Mouse (Mus musculus) myocyte (in vitro differentiated cells): ENCODE results near the gene Stam2.

Experiments
- CEBPB ChIP-seq: IDR thresholded peaks from 2 replicates; pipeline ENCODE4 v1.6.1; 2011; ENCODE audit warnings: mild to moderate bottlenecking, moderate library complexity; ENCODE audit not compliant: poor library complexity, insufficient read depth, severe bottlenecking
- E2F4 ChIP-seq: IDR thresholded peaks from one replicate; pipeline ENCODE4 v1.6.1; 2011; ENCODE audit warnings: mild to moderate bottlenecking, control low read depth, moderate library complexity; ENCODE audit not compliant: insufficient read depth
- MAX ChIP-seq: IDR thresholded peaks from one replicate; pipeline ENCODE4 v1.6.1; 2011; ENCODE audit warnings: low read depth, mild to moderate bottlenecking, control low read depth
- MYOD1 ChIP-seq, 3 experiments: IDR thresholded peaks; one replicate each; pipeline ENCODE4 v1.6.1; 2011; ENCODE audit warnings: control low read depth in 2 of 3, low read depth in 2 of 3, mild to moderate bottlenecking in 2 of 3, moderate library complexity in 1 of 3; ENCODE audit not compliant: insufficient read length in 2 of 3, control insufficient read depth in 1 of 3
- MYOG ChIP-seq, 3 experiments: IDR thresholded peaks; one replicate each; pipeline ENCODE4 v1.6.1; 2011; ENCODE audit warnings: control low read depth in 2 of 3, low read depth in 2 of 3, mild to moderate bottlenecking in 2 of 3; ENCODE audit not compliant: insufficient read length in 2 of 3, control insufficient read depth in 1 of 3, insufficient read depth in 1 of 3
- POLR2A ChIP-seq: IDR thresholded peaks from one replicate; pipeline ENCODE4 v1.6.1; 2011; ENCODE audit warnings: low read depth, mild to moderate bottlenecking, control low read depth, moderate library complexity; ENCODE audit not compliant: insufficient read length
- POLR2AphosphoS2 ChIP-seq: IDR thresholded peaks from one replicate; pipeline ENCODE4 v1.6.1; 2011; ENCODE audit warnings: low read depth, control low read depth; ENCODE audit not compliant: insufficient read length
- REST ChIP-seq: IDR thresholded peaks from one replicate; pipeline ENCODE4 v1.6.1; 2011; ENCODE audit warnings: mild to moderate bottlenecking, control low read depth, moderate library complexity; ENCODE audit not compliant: insufficient read depth, insufficient read length
- TCF12 ChIP-seq: IDR thresholded peaks from one replicate; pipeline ENCODE4 v1.6.1; 2011; ENCODE audit warnings: mild to moderate bottlenecking, control low read depth; ENCODE audit not compliant: poor library complexity, insufficient read depth, severe bottlenecking
- TCF3 ChIP-seq: IDR thresholded peaks from one replicate; pipeline ENCODE4 v1.6.1; 2011; ENCODE audit warnings: low read depth, control low read depth; ENCODE audit not compliant: insufficient read length
- USF1 ChIP-seq: IDR thresholded peaks from one replicate; pipeline ENCODE4 v1.6.1; 2011; ENCODE audit warnings: low read depth, mild to moderate bottlenecking, control low read depth, moderate library complexity

- TF ChIP-seq POLR2A: no peak
- TF ChIP-seq E2F4: no peak
- no peak for TF ChIP-seq USF1
- TF ChIP-seq POLR2AphosphoS2: no peak
- no peak for TF ChIP-seq MAX
- TF ChIP-seq TCF12: no peak
- TF ChIP-seq REST: no peak
- no peak for TF ChIP-seq MYOG (IDR thresholded peaks at IDR 0.05; ENCODE audit: control insufficient read depth in 1 of 3, insufficient read depth in 1 of 3, insufficient read length in 2 of 3, low read depth in 2 of 3)
- no peak for TF ChIP-seq TCF3
- TF ChIP-seq MYOD1 (IDR thresholded peaks at IDR 0.05; ENCODE audit: control insufficient read depth in 1 of 3, insufficient read length in 2 of 3, low read depth in 2 of 3): no peak
- no peak for TF ChIP-seq CEBPB
Observed at GRCm38 (mm10) chr2:52647255-52647998, 94.7 kb downstream of the Stam2 start.
